Mouse (Mus musculus) hindbrain, embryonic 14.5 days (tissue): Measurements from ENCODE around the gene Cdan1. TPM values are rescaled to one million over a fixed set of nuclear protein-coding genes. Genes with fewer than 3 reads are reported as not detected.

Experiments
- ATAC-seq: fragments of 200-750 bp; cut with Nextera tagmentation; 2 replicates; pipeline ENCODE4 v1.8.0; 2017; ENCODE audit warnings: moderate number of reproducible peaks, mild to moderate bottlenecking, moderate TSS enrichment, moderate library complexity; ENCODE audit not compliant: low FRiP score
- DNase-seq: peaks from one replicate; pipeline ENCODE4 v3.0.0-alpha.2; 2015; ENCODE audit warnings: low spot score
- H3K27ac ChIP-seq: fragments of 300-500 bp; sonication (generic); 2 replicates; pipeline ENCODE4 v1.5.1; 2014; ENCODE audit warnings: mild to moderate bottlenecking, moderate library complexity
- H3K27me3 ChIP-seq: fragments of 300-500 bp; sonication (generic); 2 replicates; pipeline ENCODE4 v1.6.1; 2014; ENCODE audit warnings: mild to moderate bottlenecking, low read length, mixed read lengths; ENCODE audit not compliant: control insufficient read depth, insufficient read depth
- H3K36me3 ChIP-seq: fragments of 300-500 bp; sonication (generic); replicated peaks from 2 replicates; pipeline ENCODE4 v1.6.1; 2014; ENCODE audit not compliant: control insufficient read depth, insufficient read depth
- H3K4me1 ChIP-seq: fragments of 300-500 bp; sonication (generic); replicated peaks from 2 replicates; pipeline ENCODE4 v1.6.1; 2014; ENCODE audit warnings: antibody characterized with exemption, low read length, mixed read lengths; ENCODE audit not compliant: control insufficient read depth, insufficient read depth
- H3K4me2 ChIP-seq: fragments of 300-500 bp; sonication (generic); replicated peaks from 2 replicates; pipeline ENCODE4 v1.6.1; 2014; ENCODE audit warnings: mild to moderate bottlenecking, moderate library complexity
- H3K4me3 ChIP-seq: fragments of 300-500 bp; sonication (generic); replicated peaks from 2 replicates; pipeline ENCODE4 v1.5.1; 2014; ENCODE audit warnings: mild to moderate bottlenecking, low read length
- H3K9ac ChIP-seq: fragments of 300-500 bp; sonication (generic); 2 replicates; pipeline ENCODE4 v1.6.1; 2014
- H3K9me3 ChIP-seq: fragments of 300-500 bp; sonication (generic); 2 replicates; pipeline ENCODE4 v1.6.1; 2016; ENCODE audit warnings: low read length; ENCODE audit not compliant: control insufficient read depth
- WGBS: fragments of 180-500 bp; shearing (Covaris S2); extraction: QIAGEN DNeasy Blood & Tissue Kit; methylation state at CpG from one replicate; pipeline ENCODE4 v1.1.7; 2014; 5-methylcytosine and 5-hydroxymethylcytosine counted together
- polyA plus RNA-seq: library from polyadenylated mRNA; unstranded; fragments of >200 nt; fragmentation: Nextera tagmentation; extraction: Ambion mirVana; gene quantifications from 2 replicates; pipeline ENCODE4 v1.2.1, GENCODE M21; 2014

Gene Cdan1
- polyA plus RNA-seq, 1 experiment from 2014 or later = 8.9 TPM

GRCm38 (mm10) chr2:120858131-120858530 is 8.2 kb upstream of the Cdan1 start:
- Histone ChIP-seq H3K27me3 (no peaks in the 10 kb centered on the region), H3K9me3 (no peaks in the 10 kb centered on the region), H3K4me3 (no peak overlapping the region), H3K4me2 (no peak overlapping the region), H3K36me3 (peaks cover 34% of the 10 kb centered on the region), H3K4me1 (no peaks in the 10 kb centered on the region), H3K27ac (no peak overlapping the region), H3K9ac (no peak overlapping the region)
- ATAC-seq (no peak), DNase-seq (no peak)
- WGBS = 86% methylated on average over 3 of the region's 3 CpGs

DNA sequence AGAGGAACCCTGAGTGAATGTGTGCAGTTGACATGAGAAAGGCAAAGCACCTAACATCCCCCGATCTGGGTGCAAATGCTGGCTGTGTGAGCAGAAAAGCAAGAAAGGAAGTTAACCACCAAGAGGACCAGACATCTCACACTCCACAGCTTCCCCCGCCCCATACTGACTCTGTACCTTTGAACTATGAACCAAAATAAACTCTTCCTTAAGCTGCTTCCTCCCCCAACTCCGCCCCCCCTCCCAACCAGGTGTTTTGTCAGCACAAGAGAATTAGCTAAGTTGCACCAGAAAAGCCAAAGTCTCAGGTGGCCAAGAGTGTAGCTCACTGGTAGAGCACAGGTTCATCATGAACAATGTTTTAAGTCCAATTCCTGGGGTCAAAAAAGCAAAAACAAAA is 3.2 kb upstream of the Cdan1 start:
- Histone ChIP-seq H3K4me2 (no peak overlapping the region), H3K27me3 (no peaks in the 10 kb centered on the region), H3K36me3 (no peaks in the 10 kb centered on the region), H3K27ac (no peak overlapping the region), H3K4me1 (peaks cover 15% of the 10 kb centered on the region; the same call in 1 of the 2 replicates), H3K9ac (no peak overlapping the region), H3K9me3 (no peaks in the 10 kb centered on the region), H3K4me3 (no peak overlapping the region)
- ATAC-seq = no peak
- 84% methylated on average over 3 of the region's 3 CpGs for WGBS
- no peak for DNase-seq

DNA sequence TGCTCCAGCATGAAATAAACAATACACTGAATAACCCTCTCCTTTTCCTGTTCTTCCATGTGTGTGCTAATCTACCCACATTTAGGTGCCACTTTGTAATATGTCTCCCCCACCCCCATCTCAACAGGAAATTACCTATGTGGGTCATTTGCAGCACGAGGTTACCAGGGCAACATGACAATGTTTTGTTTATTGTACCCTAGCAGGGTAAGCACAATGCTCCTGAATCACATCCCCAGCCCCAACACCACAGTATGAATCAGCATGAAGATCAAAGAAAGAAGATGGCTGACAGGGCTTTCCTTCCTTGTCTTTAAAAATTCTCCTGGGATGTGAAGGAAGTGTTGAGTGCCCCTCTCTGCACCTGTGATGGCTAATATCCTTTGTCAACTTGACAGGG is 2.7 kb upstream of the Cdan1 start:
- H3K4me2 ChIP-seq = no peak overlapping the region
- ATAC-seq (no peak), DNase-seq (no peak)
- no peak overlapping the region for H3K9ac ChIP-seq
- no peaks in the 10 kb centered on the region for H3K27me3 ChIP-seq
- H3K4me3 ChIP-seq = no peak overlapping the region
- peaks cover 20% of the 10 kb centered on the region; the same call in 1 of the 2 replicates for H3K4me1 ChIP-seq
- H3K27ac ChIP-seq = no peak overlapping the region
- H3K36me3 ChIP-seq = no peaks in the 10 kb centered on the region
- 41% methylated on average over 1 of the region's 1 CpGs for WGBS
- no peaks in the 10 kb centered on the region for H3K9me3 ChIP-seq

- Histone ChIP-seq H3K4me1 (peaks cover 21% of the 10 kb centered on the region; the same call in 1 of the 2 replicates), H3K9me3 (no peaks in the 10 kb centered on the region), H3K4me2 (peak within 1 kb of the TSS; percentile 74), H3K9ac (peak within 1 kb of the TSS; percentile 85), H3K4me3 (peak within 1 kb of the TSS; percentile 88), H3K36me3 (no peaks in the 10 kb centered on the region), H3K27ac (peak within 1 kb of the TSS; percentile 91), H3K27me3 (no peaks in the 10 kb centered on the region)
- 2% methylated on average over 39 of the region's 39 CpGs for WGBS
- ATAC-seq (peak; percentile 100), DNase-seq (peak; percentile 98)
Measured at GRCm38 (mm10) chr2:120850424-120851082, 625 bp upstream of the Cdan1 start, which contains the start of gene Ttbk2. TSS of gene Ttbk2 (minus strand) at chr2:120850604.

DNA sequence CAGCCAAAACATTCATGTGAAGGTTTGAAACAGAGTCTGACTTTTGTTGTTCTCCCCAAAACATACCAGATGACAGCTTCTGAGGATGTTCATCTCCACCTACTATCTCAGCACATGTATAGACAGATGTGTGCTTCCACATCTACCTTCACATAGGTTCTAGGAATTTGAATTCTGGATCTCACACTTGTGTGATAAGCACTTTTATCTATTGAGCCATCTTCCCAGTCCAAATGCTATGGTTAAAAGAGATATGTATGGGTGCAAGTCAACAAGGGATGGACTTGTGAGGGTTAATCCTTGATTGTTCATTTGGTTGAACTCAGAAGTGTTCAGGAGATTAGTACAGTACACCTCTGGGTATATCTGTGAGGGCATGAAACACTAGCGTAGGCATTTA is 4.6 kb downstream of the Cdan1 start:
- peaks cover 12% of the 10 kb centered on the region; the same call in 1 of the 2 replicates for H3K4me1 ChIP-seq
- 96% methylated on average over 1 of the region's 1 CpGs for WGBS
- no peak overlapping the region for H3K4me2 ChIP-seq
- DNase-seq = no peak
- H3K27ac ChIP-seq = no peak overlapping the region
- no peaks in the 10 kb centered on the region for H3K27me3 ChIP-seq
- ATAC-seq = no peak
- no peaks in the 10 kb centered on the region for H3K36me3 ChIP-seq
- no peak overlapping the region for H3K4me3 ChIP-seq
- no peak overlapping the region for H3K9ac ChIP-seq
- H3K9me3 ChIP-seq = no peaks in the 10 kb centered on the region

GRCm38 (mm10) chr2:120843990-120844389 is 5.9 kb downstream of the Cdan1 start:
- H3K4me1 ChIP-seq = peaks cover 8% of the 10 kb centered on the region; the same call in 1 of the 2 replicates
- H3K27ac ChIP-seq = no peak overlapping the region
- ATAC-seq (no peak), DNase-seq (no peak)
- no peak overlapping the region for H3K4me2 ChIP-seq
- H3K9ac ChIP-seq = no peak overlapping the region
- no peaks in the 10 kb centered on the region for H3K36me3 ChIP-seq
- H3K9me3 ChIP-seq = no peaks in the 10 kb centered on the region
- H3K4me3 ChIP-seq = no peak overlapping the region
- H3K27me3 ChIP-seq = no peaks in the 10 kb centered on the region
- 88% methylated on average over 4 of the region's 4 CpGs for WGBS

DNA sequence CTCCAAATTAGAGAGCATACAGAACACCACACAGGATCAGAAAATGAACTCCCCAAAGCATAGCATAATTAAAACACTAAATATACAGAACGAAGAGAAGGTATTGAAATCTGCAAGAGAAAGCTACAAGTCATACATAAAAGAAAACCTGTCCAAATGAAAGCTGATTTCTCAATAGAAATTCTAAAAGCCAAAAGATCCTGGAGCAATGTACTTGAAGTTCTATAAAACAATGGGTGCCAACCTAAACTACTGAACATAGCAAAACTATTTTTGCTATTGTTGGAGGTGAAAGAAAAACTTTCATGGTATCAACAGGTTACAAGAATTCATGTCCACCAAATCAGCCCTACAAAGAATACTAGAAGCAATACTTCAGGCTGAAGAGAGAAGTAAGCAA is 8.7 kb downstream of the Cdan1 start:
- 81% methylated on average over 1 of the region's 1 CpGs for WGBS
- no peak overlapping the region for H3K4me2 ChIP-seq
- ATAC-seq (no peak), DNase-seq (no peak)
- peaks cover 3% of the 10 kb centered on the region; the same call in 1 of the 2 replicates for H3K9me3 ChIP-seq
- H3K4me3 ChIP-seq = no peak overlapping the region
- H3K36me3 ChIP-seq = no peaks in the 10 kb centered on the region
- H3K4me1 ChIP-seq = no peaks in the 10 kb centered on the region
- no peak overlapping the region for H3K27ac ChIP-seq
- H3K27me3 ChIP-seq = no peaks in the 10 kb centered on the region
- no peak overlapping the region for H3K9ac ChIP-seq

GRCm38 (mm10) chr2:120835167-120835566 is 14.8 kb downstream of the Cdan1 start:
- Histone ChIP-seq H3K36me3 (peaks cover 4% of the 10 kb centered on the region; the same call in 1 of the 2 replicates), H3K4me2 (no peak overlapping the region), H3K27ac (no peak overlapping the region), H3K9me3 (peaks cover 6% of the 10 kb centered on the region; the same call in 1 of the 2 replicates), H3K4me3 (no peak overlapping the region), H3K27me3 (no peaks in the 10 kb centered on the region), H3K9ac (no peak overlapping the region), H3K4me1 (no peaks in the 10 kb centered on the region)
- 97% methylated on average over 4 of the region's 4 CpGs for WGBS
- DNase-seq (no peak), ATAC-seq (no peak)

GRCm38 (mm10) chr2:120826936-120827638 is 22.8 kb downstream of the Cdan1 start:
- 44% methylated on average over 1 of the region's 1 CpGs for WGBS
- ATAC-seq = no peak
- H3K36me3 ChIP-seq = 0 out of 2 replicates have a peak, but pooled peaks cover 2% of the 10 kb centered on the region
- H3K4me1 ChIP-seq = no peaks in the 10 kb centered on the region
- H3K9ac ChIP-seq = no peak overlapping the region
- no peak overlapping the region for H3K27ac ChIP-seq
- no peak overlapping the region for H3K4me2 ChIP-seq
- 0 out of 2 replicates have a peak, but pooled peaks cover 2% of the 10 kb centered on the region for H3K9me3 ChIP-seq
- no peaks in the 10 kb centered on the region for H3K27me3 ChIP-seq
- DNase-seq = no peak
- H3K4me3 ChIP-seq = no peak overlapping the region
